Mouse (Mus musculus) cerebellum, adult 11-12 months (tissue): ENCODE data around the gene Pi4kb.

Source experiments
- DNase-seq: peaks from one replicate; pipeline ENCODE4 v3.0.0; 2022

Gene Pi4kb

DNA sequence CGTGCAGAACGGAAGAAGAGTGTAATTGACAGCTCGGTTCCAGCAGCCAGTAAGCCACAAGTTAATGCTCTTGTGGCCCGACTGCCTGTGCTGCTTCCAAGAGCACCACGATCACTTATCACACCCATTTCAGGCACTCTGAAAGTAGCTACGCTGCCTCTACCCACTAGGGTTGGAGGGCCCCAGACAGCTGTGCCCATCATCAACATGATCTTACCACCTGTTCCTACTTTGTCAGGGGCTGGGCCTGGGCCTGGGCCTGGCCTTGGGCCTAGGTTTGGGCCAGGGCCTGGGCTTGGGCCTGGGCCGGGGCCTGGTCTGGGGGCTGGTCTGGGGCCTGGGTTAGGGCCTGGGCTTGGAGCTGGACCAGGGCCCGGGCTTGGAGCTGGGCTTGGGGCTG lies 16.2 kb upstream of the Pi4kb start:
- no peak for DNase-seq

DNA sequence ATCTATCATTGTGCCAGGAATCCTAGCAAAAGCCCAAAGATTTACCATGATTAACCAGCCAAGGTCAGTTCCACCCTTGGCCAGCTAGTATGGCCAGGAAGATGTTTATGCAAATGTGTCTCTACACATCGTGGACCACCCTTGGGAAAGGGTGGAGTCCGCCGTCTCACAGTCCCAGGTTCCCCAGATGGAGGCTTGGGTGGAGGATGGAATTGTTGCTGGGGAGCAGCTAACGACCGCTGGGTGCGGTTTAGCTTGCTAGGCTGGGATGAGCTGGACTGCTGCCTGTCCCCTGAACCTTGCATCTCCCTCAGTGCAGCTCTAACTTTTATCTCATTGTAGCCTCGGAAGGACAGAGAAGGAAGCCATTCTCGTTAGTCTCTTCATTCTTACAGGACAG lies 14.7 kb upstream of the Pi4kb start:
- DNase-seq, result no peak

DNA sequence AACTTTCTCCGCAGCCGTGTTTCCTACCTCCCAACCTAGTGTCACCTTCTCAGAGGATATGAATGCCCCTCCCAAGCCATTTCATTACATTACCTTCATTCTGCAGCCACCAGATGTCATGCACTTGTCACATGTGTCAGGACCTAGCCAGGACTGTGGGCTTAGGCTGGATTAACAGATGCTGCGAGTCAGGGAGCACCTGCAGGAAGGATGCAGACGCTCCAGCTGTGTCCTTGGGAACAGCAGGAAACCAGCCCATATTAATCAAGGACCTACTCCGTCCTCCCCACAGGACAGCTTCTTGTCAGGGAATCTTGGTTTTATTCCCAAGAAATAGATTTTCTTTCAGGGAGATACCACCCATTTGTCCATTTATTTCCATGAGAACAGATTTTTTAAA lies 14.2 kb upstream of the Pi4kb start:
- DNase-seq, result no peak

DNA sequence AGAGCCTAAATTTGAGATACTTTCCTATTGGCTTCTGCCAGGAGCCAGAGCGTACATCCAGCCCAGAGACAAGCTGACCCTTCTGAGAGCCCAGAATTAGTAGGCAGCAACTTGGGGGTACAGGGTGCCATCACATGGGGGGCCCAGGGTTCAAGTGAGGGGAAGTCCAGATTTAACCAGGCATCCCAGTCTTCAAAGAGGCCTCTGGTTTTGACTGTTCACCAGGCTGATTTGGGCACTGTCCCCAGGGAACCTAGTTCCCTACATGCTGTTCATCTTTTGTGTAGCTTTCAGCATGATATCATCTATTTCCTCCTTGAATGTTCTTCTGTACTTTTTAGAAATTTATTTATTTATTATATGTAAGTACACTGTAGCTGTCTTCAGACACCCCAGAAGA lies 9.5 kb upstream of the Pi4kb start:
- no peak for DNase-seq

DNA sequence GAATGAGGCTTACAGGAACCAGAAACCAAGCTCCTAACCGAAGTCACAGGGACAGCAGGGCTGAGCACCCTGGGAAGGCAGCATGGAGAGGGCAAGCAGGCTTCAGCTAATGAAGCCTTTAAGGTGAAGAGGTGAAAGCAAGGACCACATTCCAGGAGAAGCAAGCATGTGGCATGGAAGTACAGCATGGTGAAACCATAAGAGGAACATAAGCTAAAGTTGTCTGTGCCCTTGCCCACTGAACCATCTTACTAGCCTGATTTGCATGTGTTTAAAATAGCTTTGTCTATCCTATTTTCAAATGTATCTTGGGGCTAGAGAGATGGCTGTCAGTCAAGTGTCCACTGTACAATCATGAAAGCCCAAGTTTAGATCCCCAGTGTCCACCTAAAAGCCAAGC lies 8.7 kb upstream of the Pi4kb start:
- DNase-seq, result no peak

DNA sequence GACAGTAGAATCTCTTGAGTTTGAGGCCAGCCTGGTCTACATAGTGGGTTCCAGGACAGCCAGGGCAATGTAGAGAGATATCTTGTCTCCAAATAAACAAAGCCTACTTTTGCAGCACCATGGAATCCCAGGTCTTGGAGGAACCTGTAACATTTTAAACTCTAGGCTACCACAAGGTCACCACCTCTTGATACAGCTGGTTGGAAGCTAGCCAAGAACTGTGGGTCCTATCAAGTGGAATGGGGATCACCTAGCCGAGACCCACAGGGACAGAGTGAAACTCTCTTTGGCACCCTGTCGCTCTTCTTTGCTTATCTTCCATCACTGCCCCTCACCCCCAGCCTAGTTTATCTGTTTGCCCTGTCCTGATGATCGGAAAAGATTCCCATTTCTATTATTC lies 2.0 kb upstream of the Pi4kb start:
- DNase-seq, result no peak

DNA sequence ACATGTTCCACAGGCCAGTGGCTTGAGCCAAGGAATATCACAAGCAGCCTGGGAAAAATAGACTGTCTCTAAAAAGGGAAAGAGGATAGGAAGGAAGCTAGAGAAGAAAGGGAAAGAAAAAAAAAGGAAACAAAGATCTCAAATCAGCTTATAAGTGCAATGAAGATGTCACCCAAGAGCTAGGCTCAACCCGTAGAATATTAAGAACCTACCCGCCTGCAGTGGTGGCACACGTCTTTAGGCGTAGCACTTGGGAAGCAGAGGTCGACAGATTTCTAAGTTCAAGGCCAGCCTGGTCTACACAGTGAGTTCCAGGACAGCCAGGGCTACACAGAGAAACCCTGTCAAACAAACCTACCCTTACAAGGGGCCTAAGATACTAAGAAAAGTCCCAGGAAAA lies 911 bp upstream of the Pi4kb start:
- no peak for DNase-seq

DNA sequence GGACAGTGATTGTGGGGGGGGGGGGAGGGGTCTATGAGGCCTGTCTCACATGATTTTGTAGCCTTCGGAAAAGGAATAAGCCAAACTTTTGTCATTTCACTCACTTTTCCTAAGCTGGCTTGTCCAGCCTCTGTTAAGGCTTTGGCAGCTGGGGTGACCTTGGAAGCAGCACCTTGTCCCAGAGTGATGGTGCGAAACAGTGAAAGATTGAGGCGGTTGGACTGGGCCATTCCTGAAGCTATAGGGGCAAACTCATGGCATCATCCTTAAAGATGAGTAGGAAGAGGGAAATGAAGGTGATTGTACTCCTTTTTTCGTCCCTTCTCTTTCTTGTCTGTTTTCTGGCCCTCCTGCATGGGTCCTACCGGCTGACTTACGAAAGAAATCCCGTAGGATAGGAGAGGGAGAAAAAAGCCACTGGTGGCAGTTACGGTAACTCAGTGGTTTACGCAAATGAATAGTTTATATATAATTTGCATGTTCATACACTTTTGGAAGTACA lies 454 bp upstream of the Pi4kb start:
- DNase-seq, result peak; percentile 39

DNA sequence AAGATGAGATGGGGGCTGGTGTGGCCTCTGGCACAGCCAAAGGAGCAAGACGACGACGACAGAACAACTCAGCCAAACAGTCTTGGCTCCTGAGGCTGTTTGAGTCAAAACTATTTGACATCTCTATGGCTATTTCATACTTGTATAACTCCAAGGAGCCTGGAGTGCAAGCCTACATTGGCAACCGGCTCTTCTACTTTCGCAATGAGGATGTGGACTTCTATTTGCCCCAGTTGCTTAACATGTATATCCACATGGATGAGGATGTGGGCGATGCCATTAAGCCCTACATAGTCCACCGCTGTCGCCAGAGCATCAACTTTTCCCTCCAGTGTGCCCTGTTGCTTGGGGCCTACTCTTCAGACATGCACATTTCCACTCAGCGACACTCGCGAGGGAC lies 9.8 kb downstream of the Pi4kb start:
- no peak for DNase-seq

DNA sequence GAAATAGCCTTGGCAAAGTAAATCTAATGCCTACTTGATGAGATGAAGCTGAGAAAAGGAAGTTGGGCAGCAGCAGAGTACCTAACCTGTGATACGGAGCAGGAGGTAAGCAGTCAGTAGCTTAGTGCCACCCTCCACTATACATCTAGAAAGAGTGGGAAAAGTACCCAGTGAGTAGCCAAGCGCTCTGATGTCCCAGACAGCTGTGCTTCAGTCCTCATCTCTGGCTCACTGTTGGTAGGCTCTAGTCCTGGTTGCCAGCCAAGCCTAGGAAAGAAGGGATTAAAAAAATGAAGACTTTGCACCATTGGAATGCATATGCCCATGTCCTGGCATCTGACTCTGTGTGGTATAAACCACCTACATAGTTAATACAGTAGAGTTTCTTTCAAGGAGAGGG lies 11.0 kb downstream of the Pi4kb start:
- DNase-seq, result no peak

DNA sequence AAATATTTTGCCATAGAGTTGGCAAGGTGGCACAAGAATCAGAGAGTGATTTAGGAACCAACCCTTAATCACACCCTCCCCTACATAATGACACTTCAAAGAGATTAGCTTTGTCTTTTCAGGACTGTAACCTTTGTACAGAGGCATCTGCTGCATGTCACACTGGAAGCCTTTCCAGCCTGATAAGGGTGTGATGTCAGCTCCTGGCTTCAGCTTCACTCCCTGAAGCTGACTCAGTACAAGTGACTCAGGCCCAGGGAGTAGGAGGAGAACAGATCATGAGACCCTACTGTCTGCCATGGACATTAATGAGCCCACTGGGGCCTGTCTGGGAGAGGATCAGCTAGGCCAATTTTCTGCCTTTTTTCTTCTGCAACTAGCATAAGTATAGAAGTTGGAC lies 13.0 kb downstream of the Pi4kb start:
- DNase-seq, result no peak

DNA sequence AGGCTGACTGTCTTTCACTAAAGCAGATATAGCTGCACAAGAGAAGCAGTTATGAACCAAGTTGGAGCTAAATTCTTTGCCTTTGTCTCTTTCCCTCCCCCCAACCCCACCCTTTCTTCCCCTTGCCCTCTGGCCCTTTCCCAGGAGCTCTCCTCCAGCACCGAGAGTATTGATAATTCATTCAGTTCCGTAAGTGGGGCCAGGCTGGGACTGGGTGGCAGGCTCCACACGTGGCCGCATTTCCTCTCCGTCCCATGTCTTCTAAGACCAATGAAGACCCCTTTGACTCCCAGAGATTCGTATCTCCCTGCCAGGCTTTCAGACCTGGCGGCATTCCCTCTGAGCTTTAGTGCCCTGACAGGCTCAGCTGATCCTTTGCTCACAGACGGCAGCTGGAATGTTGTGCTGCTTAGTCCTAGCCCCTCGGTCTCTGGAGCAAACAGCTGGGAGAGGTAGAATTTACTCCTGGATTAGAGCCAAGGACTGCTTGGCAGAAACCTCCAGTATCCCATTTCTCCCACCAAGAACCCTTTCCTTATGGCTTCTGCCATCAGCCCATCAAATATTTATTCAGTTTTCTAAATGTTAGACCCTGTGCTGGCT lies 14.7 kb downstream of the Pi4kb start:
- no peak for DNase-seq

DNA sequence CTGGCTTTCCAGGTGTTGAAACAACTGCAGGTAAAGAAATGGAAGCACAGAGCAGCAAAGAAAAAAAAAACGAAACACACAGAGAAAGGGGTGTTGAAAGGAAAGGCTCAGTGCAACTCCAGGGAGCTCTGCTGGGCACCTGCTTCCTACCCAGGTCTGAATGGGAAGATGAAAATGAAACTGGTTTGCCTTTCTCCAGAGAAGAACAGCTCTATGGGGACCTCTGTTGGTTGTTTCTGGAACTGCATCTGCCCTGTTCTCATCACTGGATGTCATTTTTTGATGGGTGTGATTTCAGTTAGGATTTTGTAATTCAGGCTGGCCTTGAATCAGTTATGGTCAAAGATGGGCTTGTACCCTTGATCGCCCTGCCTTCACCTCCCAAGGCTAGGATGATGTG lies 22.4 kb downstream of the Pi4kb start:
- DNase-seq, result peak; percentile 68

DNA sequence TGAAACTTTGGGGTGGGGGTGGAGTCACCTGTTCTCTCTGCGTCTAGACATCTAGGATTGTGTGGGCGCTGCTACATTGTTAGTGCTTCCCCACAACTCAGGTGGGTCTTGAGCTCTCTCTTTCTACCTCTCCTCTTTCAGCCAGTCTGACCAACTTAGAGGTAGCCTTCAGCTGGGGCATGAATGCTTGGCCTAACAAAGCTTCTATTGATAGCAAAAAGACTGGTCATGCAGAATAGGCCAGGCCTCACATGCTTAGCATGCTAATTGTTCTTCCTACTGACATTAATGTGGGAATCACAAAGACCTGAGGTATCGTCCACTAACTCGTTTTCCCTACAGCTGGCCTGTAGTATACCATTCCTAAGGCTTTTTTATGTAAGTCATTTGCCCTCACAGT lies 28.0 kb downstream of the Pi4kb start:
- DNase-seq, result no peak

DNA sequence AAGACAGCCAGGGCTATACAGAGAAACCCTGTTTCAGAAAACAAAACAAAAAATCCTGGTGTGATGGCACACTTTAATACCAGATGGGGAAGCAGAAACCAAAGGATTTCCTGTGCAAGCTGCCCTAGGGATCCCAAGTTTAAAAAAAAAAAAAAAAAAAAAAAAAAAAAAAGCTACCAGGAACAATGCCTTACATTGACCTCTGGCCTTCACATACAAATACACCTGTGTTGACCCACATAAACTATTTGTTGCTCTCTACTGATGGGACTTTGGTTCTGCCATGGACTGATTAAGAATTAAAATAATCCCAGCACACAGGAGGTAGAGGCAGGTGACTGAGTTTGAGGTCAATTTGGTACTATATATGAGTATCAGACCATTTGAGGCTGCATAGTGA lies 28.7 kb downstream of the Pi4kb start:
- DNase-seq, result no peak

DNA sequence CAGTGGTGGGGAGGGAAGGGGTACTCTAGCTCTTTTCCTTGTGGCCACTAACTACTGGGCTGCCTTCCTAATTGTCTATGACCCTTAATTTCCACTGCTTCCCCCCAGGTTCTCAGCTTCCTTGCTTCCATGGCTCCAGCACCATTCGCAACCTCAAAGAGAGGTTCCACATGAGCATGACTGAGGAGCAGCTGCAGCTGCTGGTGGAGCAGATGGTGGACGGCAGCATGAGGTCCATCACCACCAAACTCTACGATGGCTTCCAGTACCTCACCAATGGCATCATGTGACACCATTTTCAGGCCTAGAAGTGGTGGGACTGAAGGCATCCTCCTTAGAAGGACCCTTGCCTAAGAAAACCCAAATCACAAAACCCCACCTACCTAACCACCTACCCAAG lies 31.1 kb downstream of the Pi4kb start:
- no peak for DNase-seq

DNA sequence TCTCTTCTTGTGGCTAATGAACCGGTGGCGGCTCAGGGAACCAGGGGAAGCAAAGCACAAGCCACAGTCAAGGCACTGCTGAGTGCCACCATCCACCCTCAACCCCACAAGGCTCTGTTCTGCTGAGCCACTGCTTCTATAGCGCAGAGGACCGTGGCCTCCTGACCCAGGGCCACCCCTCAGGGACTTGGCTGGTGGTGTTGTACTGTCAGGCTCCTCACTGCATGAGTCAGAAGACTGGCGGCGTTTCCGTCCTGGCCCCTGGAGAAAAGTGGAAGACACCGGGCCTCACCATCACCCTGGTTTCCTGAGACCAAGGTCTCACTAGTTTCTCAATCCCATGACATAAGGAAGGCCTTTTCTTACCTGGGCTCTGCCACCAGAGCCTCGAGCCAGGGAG lies 33.2 kb downstream of the Pi4kb start:
- DNase-seq, result no peak

DNA sequence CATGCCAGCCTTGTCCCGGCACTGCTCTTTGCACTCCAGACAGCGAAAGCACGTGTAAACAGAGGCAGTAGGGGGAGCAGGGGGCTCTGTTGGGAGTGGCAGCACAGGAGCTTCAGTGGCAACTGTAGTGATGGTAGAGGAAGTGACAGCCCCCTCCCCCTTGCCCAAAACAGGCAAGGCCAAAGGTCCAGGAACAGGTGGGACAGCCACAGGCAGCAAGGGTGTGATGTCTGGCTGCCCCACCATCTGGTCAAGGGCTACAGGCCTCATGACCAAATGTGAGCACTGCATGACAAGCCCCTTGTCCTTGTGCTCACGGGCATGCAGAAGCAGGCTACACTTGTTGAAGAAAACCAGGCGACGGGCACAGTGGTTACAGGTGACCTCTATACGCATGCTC lies 35.9 kb downstream of the Pi4kb start:
- no peak for DNase-seq

DNA sequence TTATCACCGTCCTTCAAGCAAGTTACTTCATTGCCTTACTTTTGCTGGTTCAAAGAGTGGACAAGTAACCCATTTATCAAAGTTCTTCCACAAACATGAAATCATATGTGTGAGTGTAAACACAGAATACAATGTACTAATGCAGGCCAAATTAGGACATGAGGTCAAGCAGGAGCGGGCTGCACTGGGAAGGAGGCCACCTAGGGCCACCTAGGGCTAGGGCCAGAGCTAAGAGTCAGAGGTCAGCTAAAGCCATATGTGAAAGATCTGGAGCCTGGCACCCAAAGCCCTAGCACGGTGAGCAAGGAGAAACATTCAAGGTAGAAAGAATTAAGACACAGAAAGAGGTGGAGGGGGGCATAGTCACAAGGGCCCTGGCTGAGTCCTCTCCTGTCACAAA lies 38.5 kb downstream of the Pi4kb start:
- peak; percentile 51 for DNase-seq

DNA sequence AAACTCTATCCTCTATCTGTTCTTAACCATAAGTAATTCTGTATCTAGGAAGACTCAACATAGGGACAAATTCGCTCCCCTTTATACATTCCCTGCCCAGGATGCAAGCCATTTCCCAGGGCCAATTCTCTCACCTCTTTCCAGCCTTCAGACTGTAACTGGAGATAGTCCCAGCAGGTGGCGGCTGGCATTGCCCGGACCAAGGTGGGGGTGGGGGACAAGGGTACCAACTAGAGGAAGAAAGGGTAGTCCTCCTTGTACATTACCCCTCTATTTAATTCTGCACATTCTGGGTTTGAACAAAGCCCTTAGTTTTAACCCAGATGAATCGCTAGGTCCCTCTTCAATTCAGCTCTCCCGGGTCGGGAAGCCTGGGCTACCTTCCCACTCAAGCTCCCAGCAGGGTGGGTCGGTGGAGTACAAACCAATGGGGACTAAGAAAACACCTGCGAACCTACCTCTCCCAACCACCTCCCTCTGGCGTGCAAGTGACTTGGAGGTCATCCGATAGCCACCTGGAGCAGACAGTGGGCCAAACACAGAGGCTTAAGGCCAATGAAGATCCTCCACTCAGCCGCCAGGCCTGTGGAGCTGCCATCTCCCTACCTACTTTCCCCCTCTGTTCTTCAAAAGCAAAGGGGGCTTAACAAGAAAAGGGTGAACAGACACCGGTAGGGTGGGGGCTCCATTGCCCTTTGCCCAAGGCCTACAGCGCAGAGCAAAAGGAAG lies 39.3 kb downstream of the Pi4kb start:
- DNase-seq, result peak; percentile 85

DNA sequence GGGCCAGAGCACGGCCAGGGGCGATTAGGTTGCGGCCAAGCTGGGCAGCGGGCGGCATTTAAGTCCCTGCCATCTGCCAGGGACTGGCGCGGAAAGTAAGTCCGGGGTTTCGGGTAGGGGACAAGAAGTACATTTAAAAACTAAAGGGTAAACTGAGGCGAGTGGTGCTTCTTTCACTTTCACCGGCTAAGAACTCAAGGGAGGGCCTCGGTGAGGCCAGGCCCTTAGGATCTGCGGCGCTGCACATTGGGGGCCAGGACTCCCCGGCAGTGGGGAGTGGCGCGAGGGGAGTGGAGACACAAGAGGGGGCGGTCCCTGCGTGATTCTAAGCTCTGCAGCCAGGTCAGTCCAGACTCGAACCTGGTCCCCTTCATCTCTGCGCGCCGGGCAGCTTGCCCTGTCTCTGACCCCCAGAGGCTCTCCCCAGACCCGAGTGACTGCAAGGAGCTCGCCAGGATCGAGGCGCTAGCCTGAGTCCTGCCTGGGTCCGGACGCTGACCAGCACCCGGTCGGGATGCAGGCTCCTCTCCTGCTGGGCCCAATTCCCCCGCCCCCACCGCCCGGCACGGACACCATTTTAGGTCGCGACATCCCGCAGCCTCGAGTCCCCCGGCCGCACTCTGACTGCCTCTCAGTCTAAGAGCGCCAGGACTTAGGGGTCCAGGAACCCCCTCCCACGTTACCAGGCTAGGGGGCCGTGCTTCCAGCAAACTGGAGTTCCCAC lies 40.1 kb downstream of the Pi4kb start:
- DNase-seq, result peak; percentile 86

DNA sequence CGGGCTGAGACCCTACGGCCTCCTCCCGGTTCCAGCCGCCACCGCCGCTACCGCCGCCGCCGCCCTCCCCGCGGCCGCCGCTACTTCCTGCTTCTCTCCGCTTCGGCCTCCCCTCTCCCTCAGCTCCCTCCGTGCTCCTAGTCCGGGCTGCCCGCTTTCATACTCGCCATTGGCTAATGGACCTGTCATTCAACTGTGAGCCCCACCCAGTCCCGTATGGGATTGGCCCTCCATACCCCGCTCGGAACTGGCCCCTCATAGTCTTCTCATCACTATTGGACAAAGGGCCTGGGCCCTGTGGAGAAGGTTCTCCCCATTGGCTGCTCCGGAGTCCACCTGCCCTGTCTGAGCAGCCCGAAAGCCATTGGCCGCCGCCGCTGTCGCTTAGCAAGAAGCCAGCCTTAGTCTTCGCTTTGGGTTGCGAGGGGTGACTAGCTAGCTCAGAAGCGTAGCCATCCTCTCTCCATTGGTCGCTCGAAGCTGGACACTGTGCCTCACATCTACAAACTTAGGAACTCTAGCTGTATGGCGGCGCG lies 40.9 kb downstream of the Pi4kb start, which contains the start of gene Zfp687:
TSS of gene Zfp687 (minus strand) at position 112 of the 536 bp plus-strand sequence.
- peak; percentile 100 for DNase-seq

DNA sequence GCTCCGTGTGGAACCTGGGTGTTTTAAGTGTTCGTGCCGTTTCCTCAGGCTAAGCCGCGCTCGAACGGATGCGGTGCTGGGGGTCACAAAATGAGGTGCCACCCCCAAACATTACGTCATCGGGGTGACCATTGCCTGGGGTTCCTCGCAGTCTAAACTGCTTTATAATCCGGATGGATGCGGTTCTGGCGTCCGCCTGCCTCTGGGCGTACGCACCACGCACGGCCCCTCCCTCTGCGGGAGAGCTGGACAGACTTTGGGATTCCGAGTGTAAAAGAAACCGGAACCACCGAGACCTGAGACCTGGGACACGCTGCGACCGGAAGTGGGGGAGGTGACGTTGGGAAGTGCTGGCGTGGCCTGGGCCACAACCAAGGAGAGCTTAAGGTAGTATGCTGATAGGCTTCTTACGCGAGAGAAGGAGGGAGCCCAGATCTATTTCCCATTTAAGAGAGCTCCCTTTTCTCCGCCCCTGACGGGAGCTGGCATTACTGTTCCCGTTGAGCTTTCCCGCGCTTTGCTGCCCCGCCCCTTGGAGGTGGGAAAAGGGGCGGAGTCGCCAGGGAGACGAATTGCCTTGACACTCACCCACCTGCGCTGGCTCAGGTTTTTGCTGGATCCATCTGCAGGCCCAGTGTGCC lies 41.5 kb downstream of the Pi4kb start:
- DNase-seq, result peak; percentile 99
